Comparison of ENCODE assay signal across 23 mouse cellular contexts in the genomic region with DNA sequence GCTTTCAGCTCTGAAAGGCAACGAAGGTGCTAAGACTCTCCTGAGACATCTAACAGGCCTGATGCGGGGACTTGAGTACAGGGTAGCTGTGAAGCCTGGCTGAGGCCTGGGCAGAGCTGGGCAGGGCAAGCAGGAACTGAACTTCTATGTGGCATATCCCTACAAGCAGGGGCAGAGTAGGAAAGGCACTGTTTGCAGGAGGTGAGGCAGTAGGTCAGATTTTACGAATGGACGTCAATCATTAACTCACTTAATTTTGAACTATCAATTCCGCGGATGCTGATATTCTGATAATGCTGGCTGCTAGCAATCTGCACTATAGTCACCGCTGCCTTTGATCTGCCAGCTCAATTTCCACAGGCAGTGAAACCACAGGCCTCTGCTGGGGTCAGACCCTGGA.
A peak's percentile ranks its signal among the peaks of the same experiment; 100 is the strongest.
DNase-seq lines count a peak whose midpoint lies in the region; ATAC-seq lines count a peak whose summit lies in the region.
"Had no signal": no experiment of that assay in that cellular context is flagged by ENCODE, and none has a peak within 500 bp of the region (broad histone marks: within the 10 kb centered on the region; RNA-seq: fewer than 3 reads in every experiment).

No protein-coding gene starts in this region.

- no peak overlapping the region for H3K4me2 ChIP-seq in limb, embryonic 11.5 days (ENCODE audit: low read depth, severe bottlenecking)
- H3K4me2 ChIP-seq: heart, embryonic 12.5 days; hindbrain, embryonic 12.5 days; midbrain, embryonic 15.5 days had no signal

- H3K4me3 ChIP-seq in limb, embryonic 11.5 days (ENCODE audit: low read depth, low read length): no peak overlapping the region
- no peak overlapping the region for H3K4me3 ChIP-seq in limb, embryonic 10.5 days
- H3K4me3 ChIP-seq: forebrain, embryonic 10.5 days; heart, embryonic 12.5 days; hindbrain, embryonic 12.5 days; midbrain, embryonic 15.5 days; myocyte had no signal

- H3K27me3 ChIP-seq in limb, embryonic 11.5 days (ENCODE audit: control insufficient read depth, insufficient read depth, low read length): peaks cover 8% of the 10 kb centered on the region; the same call in 1 of the 2 replicates
- peaks cover 48% of the 10 kb centered on the region for H3K27me3 ChIP-seq in limb, embryonic 10.5 days (ENCODE audit: low read depth, poor library complexity, severe bottlenecking)
- H3K27me3 ChIP-seq: heart, embryonic 12.5 days; hindbrain, embryonic 12.5 days; midbrain, embryonic 15.5 days had no signal

- peak; percentile 26 for DNase-seq in limb, embryonic 11.5 days (ENCODE audit: low spot score)
- DNase-seq in limb, embryonic 10.5 days (ENCODE audit: low spot score): no peak
- DNase-seq in kidney, adult 8-10 months: peak; percentile 39 to 42
- peak; percentile 46 for DNase-seq in kidney, postnatal 14 days
- DNase-seq in embryo, embryonic 11 days: no peak
- no peak for DNase-seq in cerebellum, adult 11 months
- DNase-seq: adrenal gland, postnatal 14 days; cerebellum, adult 11-12 months; cerebellum, postnatal 25 days; forebrain, postnatal 0 days; gastrocnemius, postnatal 36 days; heart, postnatal 14 days; liver; lung, adult 18-20 months; spleen, adult 18-20 months had no signal

- no peak for ATAC-seq in limb, embryonic 11.5 days (ENCODE audit: insufficient number of reproducible peaks, low FRiP score, low TSS enrichment, low read depth)
- no peak for ATAC-seq in megakaryocyte, adult 5-6 weeks (ENCODE audit: poor library complexity, severe bottlenecking)
- ATAC-seq: activated CD4-positive, CD25-positive, alpha-beta regulatory T cell, adult 4 months; CD4-positive, CD25-positive, alpha-beta regulatory T cell, adult 4 months; forebrain, postnatal 0 days; midbrain, embryonic 15.5 days had no signal

- H3K4me1 ChIP-seq in limb, embryonic 11.5 days (ENCODE audit: control insufficient read depth, insufficient read depth, low read length): peaks cover 21% of the 10 kb centered on the region
- peaks cover 54% of the 10 kb centered on the region for H3K4me1 ChIP-seq in limb, embryonic 10.5 days
- H3K4me1 ChIP-seq: heart, embryonic 12.5 days; midbrain, embryonic 15.5 days had no signal

- no peak overlapping the region for H3K27ac ChIP-seq in limb, embryonic 11.5 days (replicated peaks; ENCODE audit: low read depth, low read length)
- H3K27ac ChIP-seq in limb, embryonic 10.5 days: no peak overlapping the region
- H3K27ac ChIP-seq: forebrain, embryonic 10.5 days; hindbrain, embryonic 12.5 days; midbrain, embryonic 15.5 days had no signal

- no peaks in the 10 kb centered on the region for H3K9me3 ChIP-seq in limb, embryonic 11.5 days (ENCODE audit: control insufficient read depth, low read length)
- H3K9me3 ChIP-seq in limb, embryonic 10.5 days (replicated peaks): no peaks in the 10 kb centered on the region
- H3K9me3 ChIP-seq: forebrain, embryonic 10.5 days; heart, embryonic 12.5 days; hindbrain, embryonic 12.5 days; midbrain, embryonic 15.5 days had no signal

- no peak overlapping the region for H3K9ac ChIP-seq in limb, embryonic 11.5 days (ENCODE audit: low read length)
- H3K9ac ChIP-seq: forebrain, postnatal 0 days; heart, embryonic 12.5 days; hindbrain, embryonic 12.5 days; midbrain, embryonic 15.5 days had no signal

- WGBS in limb, embryonic 11.5 days: 62% methylated on average over 7 of the region's 7 CpGs
- 72% methylated on average over 7 of the region's 7 CpGs for WGBS in limb, embryonic 10.5 days

- no peaks in the 10 kb centered on the region for H3K36me3 ChIP-seq in limb, embryonic 11.5 days (ENCODE audit: control insufficient read depth, insufficient read depth, low read length)
- H3K36me3 ChIP-seq in limb, embryonic 10.5 days: no peaks in the 10 kb centered on the region
- H3K36me3 ChIP-seq: forebrain, embryonic 10.5 days; heart, embryonic 12.5 days; hindbrain, embryonic 12.5 days; midbrain, embryonic 15.5 days had no signal

Comparison
In these comparisons a context has a peak if more than half of its experiments do, and no peak if none do; other contexts are left out.
1. DNase-seq: peak in limb, embryonic 11.5 days (single experiment), kidney, adult 8-10 months (2 of 2) and kidney, postnatal 14 days (single experiment); none in limb, embryonic 10.5 days (single experiment), embryo, embryonic 11 days (single experiment) and cerebellum, adult 11 months (single experiment).